Mouse (Mus musculus): ENCODE results near the gene Sema7a.

Gene Sema7a

DNA sequence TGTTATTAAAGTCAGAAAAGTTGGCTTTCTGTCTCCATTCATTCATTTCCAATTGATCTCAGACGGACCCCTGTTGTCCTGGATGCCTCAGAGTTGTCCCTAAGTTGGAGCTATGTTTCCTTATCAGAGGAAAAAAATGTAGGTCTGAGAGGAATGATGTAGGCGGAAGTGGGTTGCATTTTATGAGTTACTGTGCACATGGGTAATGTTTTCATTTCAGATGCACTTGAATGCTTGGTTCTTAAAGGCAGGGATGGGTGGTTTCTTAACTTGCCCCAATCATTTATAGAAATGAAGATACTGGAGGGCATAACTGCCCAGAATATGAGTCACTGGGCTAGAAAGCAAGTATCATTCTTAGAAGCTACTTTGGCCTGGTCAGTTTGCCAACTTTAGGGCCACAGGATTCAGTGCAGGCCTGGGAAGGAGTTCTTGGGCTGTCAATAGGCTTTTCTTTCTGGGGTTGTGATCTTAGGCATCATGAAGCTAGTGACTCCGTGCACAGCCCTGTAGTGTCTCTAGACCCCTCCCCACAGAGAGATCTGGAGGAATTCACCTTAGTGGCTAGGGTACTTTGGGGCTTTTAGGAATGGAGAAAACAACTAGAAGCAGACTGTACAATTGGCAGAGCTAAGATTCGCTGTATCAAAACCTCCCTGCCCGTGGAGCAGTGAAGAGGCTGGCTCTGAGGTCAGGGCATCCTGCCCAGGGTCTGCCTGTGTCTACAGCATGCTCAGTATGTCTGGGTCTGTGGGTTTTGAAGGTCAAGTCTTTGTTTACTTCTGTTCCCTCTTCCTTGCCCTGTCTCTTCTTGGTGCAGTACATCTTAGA lies 1.5 kb upstream of the Sema7a start:
- peak; percentile 80 for DNase-seq (ENCODE audit: low spot score)

GRCm38 (mm10) chr9:57940349-57940794 lies 460 bp downstream of the Sema7a start:
- peak; percentile 50 for DNase-seq (ENCODE audit: low spot score)

DNA sequence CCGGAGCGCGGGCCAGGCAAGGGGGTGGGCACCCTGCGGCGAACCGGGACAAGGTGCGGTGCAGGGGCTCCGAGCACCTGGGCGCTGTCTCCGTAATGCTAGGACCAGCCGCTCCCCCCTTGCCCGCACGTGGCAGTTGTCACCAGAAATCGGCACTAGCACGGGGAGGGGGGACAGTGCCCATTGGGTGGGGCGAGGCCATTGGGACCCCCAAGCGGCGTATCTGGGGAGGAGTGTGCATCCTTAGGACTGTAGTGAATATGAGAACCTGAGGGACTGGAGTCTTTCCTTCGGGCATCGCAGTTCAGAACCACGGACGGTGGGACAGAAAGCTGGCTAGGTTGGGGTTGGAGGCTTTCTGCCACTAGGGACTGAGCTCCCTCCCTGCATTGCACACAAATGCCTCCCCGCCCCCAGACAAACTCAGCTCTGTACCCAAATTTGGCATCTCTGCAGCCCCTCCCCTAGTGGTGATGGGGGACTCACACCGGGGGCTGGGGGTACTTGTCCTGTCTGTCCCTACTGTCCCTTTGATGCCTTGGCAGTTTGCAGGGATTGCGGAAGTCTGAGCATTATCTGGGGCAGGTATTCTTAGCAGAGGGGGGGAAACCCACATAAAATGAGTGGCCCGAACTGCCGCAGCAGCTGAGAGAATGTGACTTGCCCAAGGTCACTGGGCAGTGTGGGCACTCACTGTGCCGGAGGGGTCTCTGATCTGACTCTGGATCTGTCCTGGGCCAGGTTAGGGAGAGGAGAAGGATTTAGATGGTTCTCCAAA lies 1.1 kb downstream of the Sema7a start:
- no peak for DNase-seq (ENCODE audit: low spot score)

DNA sequence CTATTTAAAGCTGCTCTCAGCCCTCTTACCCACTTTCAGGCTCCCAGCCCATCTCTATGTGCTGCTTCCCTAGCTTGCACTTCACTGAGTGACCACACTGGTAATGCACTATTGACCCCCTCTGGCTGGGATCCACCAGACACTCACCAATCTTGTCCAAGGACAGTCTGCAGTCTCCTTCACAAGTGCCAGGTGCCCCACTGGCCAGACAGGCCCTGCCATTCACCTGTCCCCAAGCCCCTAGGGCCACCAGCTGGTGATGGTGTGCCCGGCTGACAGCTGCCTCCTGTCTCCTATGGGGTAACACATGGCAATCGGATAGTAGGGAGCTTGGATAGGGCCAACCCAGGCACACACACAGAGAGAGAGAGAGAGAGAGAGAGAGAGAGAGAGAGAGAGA lies 2.1 kb downstream of the Sema7a start:
- DNase-seq (ENCODE audit: low spot score) = no peak

DNA sequence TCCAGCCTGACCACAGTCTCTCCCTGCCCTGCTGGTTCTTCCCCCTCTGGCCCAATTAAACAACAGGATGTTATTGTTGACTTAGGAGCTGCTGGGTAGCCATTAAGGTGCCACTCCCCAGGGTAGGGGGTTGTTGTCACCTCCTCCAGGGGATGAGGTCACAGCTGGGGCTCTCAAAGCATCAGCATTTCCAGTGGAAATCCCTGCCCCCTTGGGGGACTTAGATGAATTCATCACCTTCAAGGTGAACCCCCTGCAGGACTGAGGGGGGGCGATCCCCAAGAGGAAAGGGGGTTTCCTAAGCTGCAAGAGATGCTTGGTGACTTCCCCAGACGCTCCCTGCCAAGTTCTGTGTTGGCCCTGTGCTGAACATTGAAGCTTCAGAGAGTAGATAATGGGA lies 3.2 kb downstream of the Sema7a start:
- DNase-seq (ENCODE audit: low spot score) = no peak

- DNase-seq (ENCODE audit: low spot score) = peak; percentile 64
Observed at GRCm38 (mm10) chr9:57944572-57944971, 4.7 kb downstream of the Sema7a start.

DNA sequence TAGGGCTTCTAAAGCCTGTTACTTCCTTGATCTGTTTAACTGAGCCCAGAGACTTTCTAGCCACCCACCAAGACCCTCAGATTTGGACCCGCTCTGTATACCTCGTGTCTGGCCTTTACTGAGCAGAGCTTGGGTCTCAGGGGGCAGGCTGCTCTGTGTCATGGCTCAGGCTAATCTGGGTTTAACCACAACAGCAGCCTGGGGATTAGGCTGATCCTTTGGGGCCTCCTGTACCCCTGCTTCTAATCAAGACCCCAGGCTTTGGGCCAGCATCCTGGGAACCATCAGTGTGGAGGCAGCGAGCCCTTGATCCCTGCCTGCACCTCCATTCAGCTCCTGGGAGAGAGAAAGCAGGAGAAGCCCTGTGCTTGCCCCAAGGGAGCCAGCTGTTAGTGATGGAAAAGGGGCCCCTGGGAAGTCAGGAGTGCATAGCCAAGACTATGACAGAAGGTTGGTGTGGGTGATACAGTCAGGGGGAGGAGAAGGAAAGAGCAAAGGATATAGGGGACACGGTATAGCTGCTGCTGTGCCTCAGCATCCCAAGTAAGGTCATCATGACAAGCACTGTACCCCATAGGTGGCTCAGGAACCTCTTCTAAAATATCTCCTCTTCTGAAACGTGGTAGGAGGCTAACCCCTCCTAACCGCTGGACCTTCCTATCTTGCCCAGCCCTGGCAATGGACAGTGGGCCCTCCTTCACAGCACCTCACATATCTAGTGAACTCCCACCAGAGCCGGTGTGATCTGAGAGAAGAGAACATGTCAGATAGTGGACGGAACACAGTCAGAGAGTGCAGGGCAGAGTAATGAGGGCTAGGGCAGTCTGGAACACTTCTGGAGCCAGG lies 6.1 kb downstream of the Sema7a start:
- DNase-seq (ENCODE audit: low spot score) = no peak

DNA sequence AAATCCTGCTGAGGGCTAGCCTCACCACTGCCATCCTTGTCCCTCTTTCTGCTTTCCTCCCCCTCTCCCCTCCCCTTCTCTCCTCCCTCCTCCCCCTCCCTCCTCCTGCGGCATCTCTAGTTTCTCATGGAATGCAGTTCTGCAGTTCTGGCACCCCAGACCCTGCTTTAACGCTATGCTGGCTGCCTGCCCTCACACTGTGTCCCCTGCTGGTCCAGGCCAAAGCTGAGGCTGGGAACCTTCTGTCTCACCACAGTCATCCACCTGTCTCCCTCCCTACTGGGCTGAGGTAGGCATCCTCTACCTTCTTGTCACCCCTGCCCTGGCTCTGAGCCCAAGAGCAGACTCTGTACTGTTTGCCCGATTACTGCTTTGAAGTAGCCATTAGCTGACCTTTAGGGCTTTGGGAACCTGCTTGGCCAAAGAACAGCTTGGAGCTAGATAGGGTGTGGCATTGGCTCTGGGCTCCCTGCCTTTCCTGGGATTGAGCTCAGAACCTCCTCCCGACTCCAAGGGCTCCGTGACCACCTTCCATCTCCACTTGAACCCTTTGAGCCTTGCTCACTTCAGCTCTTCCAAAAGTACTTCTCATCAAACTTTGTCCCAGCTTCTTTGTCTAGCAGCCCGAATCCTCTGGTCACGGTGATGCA lies 7.6 kb downstream of the Sema7a start:
- DNase-seq (ENCODE audit: low spot score) = peak; percentile 5

DNA sequence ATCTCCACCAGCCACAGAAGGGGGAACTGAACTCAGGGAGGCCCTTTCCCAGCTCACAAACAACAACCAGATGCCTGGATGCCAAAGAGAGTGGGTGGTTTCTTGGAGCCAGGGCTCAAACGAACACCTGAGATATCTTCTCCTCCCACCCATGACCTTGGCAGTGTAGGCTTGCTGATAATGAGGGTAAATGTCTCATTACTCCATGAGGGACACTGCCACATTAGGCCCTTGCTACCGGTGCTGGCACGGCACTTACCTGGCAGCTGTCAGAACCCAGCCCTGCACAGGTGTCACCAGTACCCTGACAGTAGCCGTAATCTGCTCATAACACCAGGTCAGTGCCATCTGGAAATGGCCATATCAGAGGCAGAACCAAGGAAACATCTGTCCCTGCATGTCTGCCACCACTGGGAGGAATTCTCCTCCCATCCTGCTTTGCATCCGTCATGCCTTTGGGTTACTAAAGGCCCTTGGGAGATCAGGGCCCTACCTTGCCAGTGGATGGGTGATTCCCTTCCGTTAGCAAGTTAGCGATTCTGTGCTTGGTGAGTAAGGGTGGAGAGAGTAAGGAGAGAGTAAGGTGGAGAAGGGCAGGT lies 8.5 kb downstream of the Sema7a start:
- no peak for DNase-seq (ENCODE audit: low spot score)

- no peak for DNase-seq (ENCODE audit: low spot score)
Observed at GRCm38 (mm10) chr9:57949102-57949704, 9.3 kb downstream of the Sema7a start.

DNA sequence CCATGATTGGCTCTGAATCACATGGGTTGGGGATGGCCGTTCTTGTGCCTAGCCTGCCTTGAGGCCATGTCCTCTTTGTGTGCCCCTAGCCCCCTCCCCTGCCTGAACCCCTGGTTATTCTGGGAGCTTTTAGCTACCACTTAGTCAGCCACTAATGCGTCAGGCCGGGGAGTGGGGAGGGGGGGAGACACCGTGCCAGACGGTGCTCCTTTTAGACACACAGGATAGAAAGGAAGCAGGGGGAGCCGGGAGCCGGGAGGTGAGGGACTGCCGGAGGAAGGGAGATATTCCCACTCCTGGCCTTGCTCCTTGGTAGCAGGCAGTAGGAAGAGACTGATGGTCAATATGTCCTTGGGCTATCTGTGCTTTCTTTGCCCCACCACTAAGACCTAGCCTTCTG lies 10.0 kb downstream of the Sema7a start:
- no peak for DNase-seq (ENCODE audit: low spot score)

DNA sequence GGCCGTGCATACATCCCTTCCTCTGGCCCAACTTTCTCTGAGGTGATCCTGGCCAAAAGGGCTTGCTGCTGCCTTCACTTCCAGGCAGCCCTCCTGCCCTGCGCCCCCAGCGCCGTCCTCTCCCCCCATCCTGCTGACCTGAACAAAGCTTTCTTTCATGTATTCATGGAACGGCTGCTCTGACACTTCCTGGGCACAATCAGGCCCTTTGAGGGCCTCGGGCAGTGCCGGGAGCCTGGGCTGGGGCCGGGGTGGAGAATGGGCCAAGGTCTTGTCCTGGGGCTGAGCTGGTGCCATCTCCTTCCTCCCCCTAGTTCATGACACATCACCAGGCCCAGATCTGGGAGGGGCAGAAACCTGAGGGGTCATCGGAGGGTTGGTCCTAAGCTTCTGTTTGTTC lies 10.6 kb downstream of the Sema7a start:
- DNase-seq (ENCODE audit: low spot score) = no peak

- DNase-seq (ENCODE audit: low spot score) = no peak
Observed at GRCm38 (mm10) chr9:57951993-57952392, 12.1 kb downstream of the Sema7a start.

GRCm38 (mm10) chr9:57954962-57955744 lies 15.2 kb downstream of the Sema7a start:
- no peak for DNase-seq (ENCODE audit: low spot score)

DNA sequence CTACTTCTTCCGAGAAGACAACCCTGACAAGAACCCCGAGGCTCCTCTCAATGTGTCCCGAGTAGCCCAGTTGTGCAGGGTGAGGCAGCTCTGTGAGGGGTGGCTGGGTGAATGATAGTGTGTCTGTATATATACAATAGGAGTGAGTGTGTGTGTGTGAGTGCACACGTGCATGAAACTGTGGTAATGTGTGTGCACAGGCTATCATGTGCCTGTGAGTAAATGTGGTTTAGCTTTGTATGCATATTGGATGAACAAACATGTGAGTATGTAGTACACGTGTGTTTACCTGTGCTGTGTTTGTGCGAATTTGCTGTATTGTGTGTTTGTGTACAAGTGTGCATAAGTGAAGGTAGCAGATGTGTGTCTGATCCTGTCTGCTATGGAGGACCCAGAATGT lies 15.9 kb downstream of the Sema7a start:
- DNase-seq (ENCODE audit: low spot score) = no peak

GRCm38 (mm10) chr9:57956196-57956837 lies 16.4 kb downstream of the Sema7a start:
- DNase-seq (ENCODE audit: low spot score) = no peak

GRCm38 (mm10) chr9:57956838-57957236 lies 16.9 kb downstream of the Sema7a start:
- DNase-seq (ENCODE audit: low spot score) = no peak

DNA sequence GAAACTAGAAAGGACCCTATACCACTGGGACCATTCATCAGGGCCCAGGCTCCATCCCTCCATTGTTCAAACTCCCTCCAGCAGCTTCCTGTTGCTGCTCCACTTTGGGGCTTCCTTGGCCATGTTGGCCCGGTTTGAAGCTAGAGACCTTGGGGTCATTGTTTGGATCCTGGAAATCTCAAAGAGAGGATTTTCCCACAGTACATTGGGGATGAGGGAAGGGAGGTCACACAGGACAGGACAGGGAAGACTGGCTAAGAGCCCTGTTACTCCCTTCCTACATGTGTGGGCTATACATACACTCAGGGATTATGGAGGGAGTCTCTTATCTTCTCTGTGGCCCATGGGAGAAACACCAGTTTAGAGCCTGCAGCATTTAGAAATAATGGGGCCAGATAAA lies 18.7 kb downstream of the Sema7a start:
- no peak for DNase-seq (ENCODE audit: low spot score)

DNA sequence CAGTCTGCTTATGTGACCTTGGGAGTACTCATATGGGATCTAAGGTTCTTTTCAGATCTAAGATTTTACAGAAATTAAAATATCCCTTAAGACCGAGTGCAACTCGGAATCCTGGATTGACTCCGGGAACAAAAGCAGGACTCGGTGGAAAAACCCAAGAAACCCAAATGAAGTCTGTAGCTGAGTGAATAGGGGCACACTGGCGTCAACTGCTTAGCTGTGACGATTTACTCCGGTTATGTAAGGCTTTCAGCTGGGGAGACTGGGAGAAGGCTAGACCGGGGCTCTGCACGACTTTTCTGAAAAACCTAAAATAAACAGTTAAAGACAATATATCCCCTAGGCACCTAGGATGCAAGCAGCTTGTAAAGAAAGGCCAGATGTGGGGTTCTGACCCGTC lies 19.5 kb downstream of the Sema7a start:
- no peak for DNase-seq (ENCODE audit: low spot score)

All from ovary, postnatal 36 days (tissue).